Mouse (Mus musculus) T-helper 1 cell (primary cell): ENCODE data around the gene Larp4.
"Not testable (repeated sequence)": the region's sequence is repeated elsewhere in the genome, so short reads cannot be mapped to it uniquely, and the experiment has no call there.

ENCODE experiments used
- in situ Hi-C: fragments of 300-600 bp; cut with MboI, MseI; formaldehyde crosslinking; loops from one replicate; pipeline ENCODE4 v1.15.1; 2025; ENCODE audit warnings: high pct_unique_total_duplicates

The Larp4 gene

GRCm38 (mm10) chr15:99969765-99970164, at the start of gene Larp4:
Larp4 (plus strand) TSS chr15:99970065.
- in situ Hi-C loops: not testable (repeated sequence)

- in situ Hi-C loops: loop anchor here (25.0 kb wide), 1 partner anchor 1781 kb away; the partner anchor contains the start of gene Krt5
Measured at GRCm38 (mm10) chr15:99931231-99931630, 38.6 kb upstream of the Larp4 start.

GRCm38 (mm10) chr15:99934501-99934900, 35.4 kb upstream of the Larp4 start:
- in situ Hi-C loops: loop anchor here (25.0 kb wide), 1 partner anchor 1778 kb away; the partner anchor contains the start of gene Krt5

GRCm38 (mm10) chr15:99936659-99937058, 33.2 kb upstream of the Larp4 start:
- in situ Hi-C loops: loop anchor here (5.0 to 25.0 kb wide), 2 partner anchors 1001 to 1776 kb away; partner anchors contain the start of gene Krt5

GRCm38 (mm10) chr15:99937841-99938240, 32.0 kb upstream of the Larp4 start:
- in situ Hi-C loops: loop anchor here (5.0 to 25.0 kb wide), 2 partner anchors 999 to 1774 kb away; partner anchors contain the start of gene Krt5

GRCm38 (mm10) chr15:99940426-99940825, 29.4 kb upstream of the Larp4 start:
- in situ Hi-C loops: loop anchor here (25.0 kb wide), 1 partner anchor 1772 kb away; the partner anchor contains the start of gene Krt5

- in situ Hi-C loops: loop anchor here (25.0 kb wide), 1 partner anchor 1771 kb away; the partner anchor contains the start of gene Krt5
Measured at GRCm38 (mm10) chr15:99940970-99941630, 28.8 kb upstream of the Larp4 start.

GRCm38 (mm10) chr15:99955324-99955723, 14.5 kb upstream of the Larp4 start:
- in situ Hi-C loops: no loop called here

GRCm38 (mm10) chr15:99965103-99965775, 4.6 kb upstream of the Larp4 start:
- in situ Hi-C loops: no loop called here

- in situ Hi-C loops: no loop called here
Measured at GRCm38 (mm10) chr15:99966961-99967360, 2.9 kb upstream of the Larp4 start, which contains the start of gene Fam186a. Fam186a (minus strand) TSS chr15:99967061.

- in situ Hi-C loops: no loop called here
Measured at GRCm38 (mm10) chr15:99970606-99971005, 741 bp downstream of the Larp4 start.

- in situ Hi-C loops: no loop called here
Measured at GRCm38 (mm10) chr15:99972361-99972988, 2.6 kb downstream of the Larp4 start.

- in situ Hi-C loops: no loop called here
Measured at GRCm38 (mm10) chr15:99972989-99973911, 3.4 kb downstream of the Larp4 start.

- in situ Hi-C loops: loop anchor here (25.0 kb wide), 1 partner anchor 1437 kb away; the partner anchor contains the start of gene Kansl2
Measured at GRCm38 (mm10) chr15:99974476-99975220, 4.8 kb downstream of the Larp4 start.

GRCm38 (mm10) chr15:99976121-99976520, 6.3 kb downstream of the Larp4 start:
- in situ Hi-C loops: loop anchor here (25.0 kb wide), 1 partner anchor 1439 kb away; the partner anchor contains the start of gene Kansl2

- in situ Hi-C loops: loop anchor here (25.0 kb wide), 1 partner anchor 1442 kb away; the partner anchor contains the start of gene Kansl2
Measured at GRCm38 (mm10) chr15:99979266-99979665, 9.4 kb downstream of the Larp4 start.

GRCm38 (mm10) chr15:99979715-99980114, 9.8 kb downstream of the Larp4 start:
- in situ Hi-C loops: loop anchor here (25.0 kb wide), 1 partner anchor 1442 kb away; the partner anchor contains the start of gene Kansl2

- in situ Hi-C loops: loop anchor here (25.0 kb wide), 1 partner anchor 1456 kb away; the partner anchor contains the start of gene Kansl2
Measured at GRCm38 (mm10) chr15:99993100-99993499, 23.2 kb downstream of the Larp4 start.

GRCm38 (mm10) chr15:99997114-99997804, 27.4 kb downstream of the Larp4 start:
- in situ Hi-C loops: loop anchor here (25.0 kb wide), 1 partner anchor 1460 kb away; the partner anchor contains the start of gene Kansl2
